9 mouse cellular contexts compared by ENCODE assay signal in genomic region chr1:194148416-194149364, GRCm38 (mm10).
A peak's percentile ranks its signal among the peaks of the same experiment; 100 is the strongest.
DNase-seq lines count a peak whose midpoint lies in the region; ATAC-seq and TF ChIP-seq lines count a peak whose summit lies in the region.
"Had no signal": no experiment of that assay in that cellular context is flagged by ENCODE, and none has a peak within 500 bp of the region (broad histone marks: within the 10 kb centered on the region; RNA-seq: fewer than 3 reads in every experiment).

No protein-coding gene starts in this region.

- TF ChIP-seq POLR2A in brain, embryonic 14.5 days (IDR thresholded peaks at IDR 0.05; ENCODE audit: borderline replicate concordance, extremely low read depth, insufficient read depth, insufficient read length, poor library complexity, severe bottlenecking) = no peak

- ATAC-seq in frontal cortex, adult (ENCODE audit: low TSS enrichment) = peak; percentile 65
- ATAC-seq: inflammation-experienced regulatory T-cells, adult 6 months had no signal

- DNase-seq in frontal cortex, postnatal 25 days (ENCODE audit: low spot score in 2 of 2) = no peak
- peak; percentile 58 to 71 for DNase-seq in kidney, postnatal 4 days
- no peak for DNase-seq in kidney, adult 8-10 months
- peak; percentile 87 for DNase-seq in brain, embryonic 14.5 days (ENCODE audit: low read depth)
- DNase-seq in layer of hippocampus, adult 9-11 months = peak; percentile 8
- no peak for DNase-seq in c-Kit-positive CD71-positive TER-119-positive erythroid progenitor cells, embryonic 14.5 days (ENCODE audit: low spot score)
- DNase-seq in gastrocnemius, postnatal 10 days = no peak

- no peak for TF ChIP-seq CTCF in brain, embryonic 14.5 days (IDR thresholded peaks at IDR 0.05; ENCODE audit: borderline replicate concordance, extremely low read depth, insufficient read depth, insufficient read length)

Comparison
In these comparisons a context has a peak if more than half of its experiments do, and no peak if none do; other contexts are left out.
1. DNase-seq: peak in kidney, postnatal 4 days (2 of 2), brain, embryonic 14.5 days (single experiment) and layer of hippocampus, adult 9-11 months (single experiment); none in frontal cortex, postnatal 25 days (0 of 2), kidney, adult 8-10 months (0 of 2), c-Kit-positive CD71-positive TER-119-positive erythroid progenitor cells, embryonic 14.5 days (single experiment) and gastrocnemius, postnatal 10 days (single experiment).